Mouse (Mus musculus) T-helper 1 cell (primary cell): ENCODE data around the gene Sqstm1.

Source experiments
- in situ Hi-C: fragments of 300-600 bp; cut with MboI, MseI; formaldehyde crosslinking; loops from one replicate; pipeline ENCODE4 v1.15.1; 2025; ENCODE audit warnings: high pct_unique_total_duplicates

Sqstm1 gene

GRCm38 (mm10) chr11:50178532-50179488, 31.8 kb downstream of the Sqstm1 start:
- in situ Hi-C loops: loop anchor here (10.0 kb wide), 1 partner anchor 706 kb away; the partner anchor contains the start of gene Zfp454

- in situ Hi-C loops: loop anchor here (10.0 kb wide), 1 partner anchor 708 kb away; the partner anchor contains the start of gene Zfp454
These were observed 33.5 kb downstream of the Sqstm1 start for GRCm38 (mm10) chr11:50177111-50177510.

GRCm38 (mm10) chr11:50176351-50176750, 34.3 kb downstream of the Sqstm1 start:
- in situ Hi-C loops: loop anchor here (10.0 kb wide), 1 partner anchor 708 kb away; the partner anchor contains the start of gene Zfp454

GRCm38 (mm10) chr11:50174730-50175187, 35.9 kb downstream of the Sqstm1 start:
- in situ Hi-C loops: loop anchor here (10.0 kb wide), 1 partner anchor 710 kb away; the partner anchor contains the start of gene Zfp454

GRCm38 (mm10) chr11:50174111-50174729, 36.4 kb downstream of the Sqstm1 start, which contains the start of gene Mrnip:
TSS of gene Mrnip (plus strand) at chr11:50174444.
- in situ Hi-C loops: loop anchor here (10.0 kb wide), 1 partner anchor 711 kb away; the partner anchor contains the start of gene Zfp454

GRCm38 (mm10) chr11:50168352-50168751, 42.3 kb downstream of the Sqstm1 start:
- in situ Hi-C loops: no loop called here

GRCm38 (mm10) chr11:50162338-50163050, 48.1 kb downstream of the Sqstm1 start:
- in situ Hi-C loops: loop anchor here (5.0 kb wide), 1 partner anchor 65 kb away; no protein-coding TSS in a partner anchor

- in situ Hi-C loops: loop anchor here (5.0 kb wide), 1 partner anchor 66 kb away; no protein-coding TSS in a partner anchor
These were observed 48.9 kb downstream of the Sqstm1 start for GRCm38 (mm10) chr11:50161578-50162304.

- in situ Hi-C loops: no loop called here
These were observed 51.3 kb downstream of the Sqstm1 start for GRCm38 (mm10) chr11:50159347-50159746.

GRCm38 (mm10) chr11:50158346-50158745, 52.3 kb downstream of the Sqstm1 start:
- in situ Hi-C loops: no loop called here

- in situ Hi-C loops: no loop called here
These were observed 53.8 kb downstream of the Sqstm1 start for GRCm38 (mm10) chr11:50156725-50157258.

- in situ Hi-C loops: no loop called here
These were observed 54.8 kb downstream of the Sqstm1 start for GRCm38 (mm10) chr11:50155785-50156184.

- in situ Hi-C loops: no loop called here
These were observed 55.7 kb downstream of the Sqstm1 start for GRCm38 (mm10) chr11:50154777-50155520.

GRCm38 (mm10) chr11:50154166-50154565, 56.5 kb downstream of the Sqstm1 start:
- in situ Hi-C loops: no loop called here

- in situ Hi-C loops: no loop called here
These were observed 59.3 kb downstream of the Sqstm1 start for GRCm38 (mm10) chr11:50151374-50151773.

- in situ Hi-C loops: no loop called here
These were observed 61.0 kb downstream of the Sqstm1 start for GRCm38 (mm10) chr11:50149603-50150150.
